Mouse (Mus musculus) hindbrain, embryonic 15.5 days (tissue): ENCODE measurements around the gene Rassf5. TPM values are rescaled to one million over a fixed set of nuclear protein-coding genes. Genes with fewer than 3 reads are reported as not detected.

Experiments
- ATAC-seq: fragments of 200-750 bp; cut with Nextera tagmentation; 2 replicates; pipeline ENCODE4 v1.8.0; 2017; ENCODE audit warnings: low read depth, moderate number of reproducible peaks, moderate TSS enrichment; ENCODE audit not compliant: low FRiP score
- H3K27ac ChIP-seq: fragments of 300-500 bp; sonication (generic); replicated peaks from 2 replicates; pipeline ENCODE4 v1.5.1; 2015; ENCODE audit warnings: mild to moderate bottlenecking, inconsistent platforms
- H3K27me3 ChIP-seq: fragments of 300-500 bp; sonication (generic); 2 replicates; pipeline ENCODE4 v1.6.1; 2015; ENCODE audit warnings: control low read depth, inconsistent platforms
- H3K36me3 ChIP-seq: fragments of 300-500 bp; sonication (generic); 2 replicates; pipeline ENCODE4 v1.6.1; 2015; ENCODE audit warnings: control low read depth, inconsistent platforms
- H3K4me1 ChIP-seq: fragments of 300-500 bp; sonication (generic); replicated peaks from 2 replicates; pipeline ENCODE4 v1.6.1; 2015; ENCODE audit warnings: control low read depth, inconsistent platforms
- H3K4me2 ChIP-seq: fragments of 300-500 bp; sonication (generic); 2 replicates; pipeline ENCODE4 v1.6.1; 2015; ENCODE audit warnings: moderate library complexity, mild to moderate bottlenecking, inconsistent platforms
- H3K4me3 ChIP-seq: fragments of 300-500 bp; sonication (generic); 2 replicates; pipeline ENCODE4 v1.5.1; 2015; ENCODE audit warnings: mild to moderate bottlenecking, inconsistent platforms
- H3K9ac ChIP-seq: fragments of 300-500 bp; sonication (generic); 2 replicates; pipeline ENCODE4 v1.6.1; 2015; ENCODE audit warnings: inconsistent platforms
- H3K9me3 ChIP-seq: fragments of 300-500 bp; sonication (generic); 2 replicates; pipeline ENCODE4 v1.6.1; 2016; ENCODE audit warnings: control low read depth, inconsistent platforms
- WGBS: fragments of 180-500 bp; shearing (Covaris S2); methylation state at CpG from one replicate; pipeline ENCODE4 v1.1.7; 2015; 5-methylcytosine and 5-hydroxymethylcytosine counted together
- polyA plus RNA-seq: library from polyadenylated mRNA; unstranded; fragments of >200 nt; fragmentation: Nextera tagmentation; extraction: Ambion mirVana; gene quantifications from 2 replicates; pipeline ENCODE4 v1.2.1, GENCODE M21; 2015

The Rassf5 gene
- polyA plus RNA-seq, 1 experiment from 2014 or later: 4.8 TPM

DNA sequence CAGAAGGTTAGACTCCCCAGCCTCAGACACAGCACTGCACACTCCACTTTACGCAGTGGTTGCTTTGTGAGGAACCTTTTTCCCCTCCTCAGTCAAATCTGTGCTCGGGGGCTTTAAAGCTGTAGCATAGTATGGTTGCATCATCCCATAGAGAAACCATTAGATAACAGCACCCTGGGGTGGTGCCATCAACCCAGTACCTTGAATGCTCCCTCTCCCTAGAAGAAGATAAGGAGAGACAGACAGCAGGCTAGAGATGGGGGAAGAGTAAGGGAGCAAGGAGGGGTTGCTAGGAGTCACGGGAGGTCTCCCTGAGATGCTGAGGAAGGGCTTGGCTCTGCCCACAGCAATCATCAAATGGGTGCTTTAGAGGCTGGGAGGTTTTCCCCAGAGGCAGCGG is 43.7 kb downstream of the Rassf5 start:
- no peak for ATAC-seq
- Histone ChIP-seq H3K9me3 (no peaks in the 10 kb centered on the region), H3K9ac (no peak overlapping the region), H3K27me3 (no peaks in the 10 kb centered on the region), H3K4me3 (no peak overlapping the region), H3K36me3 (no peaks in the 10 kb centered on the region), H3K4me2 (no peak overlapping the region), H3K27ac (no peak overlapping the region), H3K4me1 (no peaks in the 10 kb centered on the region)
- 88% methylated on average over 4 of the region's 4 CpGs for WGBS

- Histone ChIP-seq H3K4me3 (no peak overlapping the region), H3K27me3 (no peaks in the 10 kb centered on the region), H3K4me2 (no peak overlapping the region), H3K27ac (no peak overlapping the region), H3K9ac (no peak overlapping the region), H3K36me3 (no peaks in the 10 kb centered on the region), H3K4me1 (no peaks in the 10 kb centered on the region), H3K9me3 (no peaks in the 10 kb centered on the region)
- no peak for ATAC-seq
- 75% methylated on average over 10 of the region's 10 CpGs for WGBS
Observed at GRCm38 (mm10) chr1:131200588-131200987, 44.5 kb downstream of the Rassf5 start.

DNA sequence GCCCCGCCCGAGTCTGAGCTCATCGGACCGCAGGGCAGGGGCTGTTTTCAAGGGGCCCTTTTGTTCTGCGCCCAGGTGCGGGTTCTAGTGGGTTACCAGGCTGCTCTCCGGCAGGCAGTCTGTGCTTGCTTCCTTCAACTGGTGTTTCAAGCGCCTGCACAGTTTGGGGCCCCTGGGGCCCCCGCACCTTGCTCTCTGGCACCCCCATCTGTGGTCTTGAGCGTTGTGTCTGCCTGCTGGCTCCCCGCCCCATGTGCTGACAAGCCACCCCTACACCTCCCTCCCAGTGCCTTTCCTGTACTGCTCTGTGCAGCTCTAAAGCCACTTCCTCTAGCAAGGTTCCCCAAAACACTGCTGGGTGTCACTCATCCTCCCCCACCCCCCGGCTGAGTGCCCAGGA is 45.1 kb downstream of the Rassf5 start:
- H3K9me3 ChIP-seq: no peaks in the 10 kb centered on the region
- ATAC-seq: no peak
- H3K4me1 ChIP-seq: no peaks in the 10 kb centered on the region
- 62% methylated on average over 12 of the region's 12 CpGs for WGBS
- no peaks in the 10 kb centered on the region for H3K27me3 ChIP-seq
- no peak overlapping the region for H3K9ac ChIP-seq
- no peaks in the 10 kb centered on the region for H3K36me3 ChIP-seq
- H3K27ac ChIP-seq: no peak overlapping the region
- no peak overlapping the region for H3K4me2 ChIP-seq
- no peak overlapping the region for H3K4me3 ChIP-seq

DNA sequence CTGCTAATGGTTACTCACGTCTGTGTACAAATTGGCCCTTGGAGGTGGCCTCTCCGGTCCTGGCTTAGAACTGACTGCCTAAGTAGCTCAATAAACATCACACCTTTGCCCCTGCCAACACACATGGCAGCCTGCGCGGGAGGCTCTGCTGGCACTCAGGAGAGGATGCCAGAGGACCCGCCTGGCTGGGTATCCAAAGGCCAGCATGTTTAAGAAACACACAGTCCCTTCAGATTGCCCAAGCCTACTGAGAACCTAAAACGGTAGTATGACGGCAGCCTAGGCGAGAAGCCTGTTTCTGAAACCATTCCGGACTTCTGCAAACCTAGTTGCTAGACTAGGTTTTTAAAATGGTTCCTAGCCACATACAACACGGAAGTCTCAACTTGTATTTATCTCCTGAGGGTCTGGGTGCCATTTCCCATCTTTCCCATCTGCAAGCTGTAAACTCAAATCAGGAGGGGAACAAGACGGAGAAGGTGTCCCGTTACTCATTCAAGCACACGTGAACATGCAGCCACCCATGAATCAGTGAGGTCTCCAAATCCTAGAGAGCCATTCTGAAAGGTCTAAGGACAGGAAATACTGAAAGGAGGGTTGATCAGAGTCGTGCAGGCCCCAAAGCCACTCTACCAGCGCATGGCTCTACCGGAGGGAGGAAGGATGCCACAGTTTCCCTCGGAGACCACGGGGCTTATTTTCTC is 45.8 kb downstream of the Rassf5 start:
- Histone ChIP-seq H3K36me3 (no peaks in the 10 kb centered on the region), H3K9ac (no peak overlapping the region), H3K4me1 (no peaks in the 10 kb centered on the region), H3K27ac (no peak overlapping the region), H3K4me2 (no peak overlapping the region), H3K4me3 (no peak overlapping the region), H3K9me3 (no peaks in the 10 kb centered on the region), H3K27me3 (no peaks in the 10 kb centered on the region)
- ATAC-seq: no peak
- WGBS: 84% methylated on average over 18 of the region's 18 CpGs

- Histone ChIP-seq H3K36me3 (no peaks in the 10 kb centered on the region), H3K9me3 (no peaks in the 10 kb centered on the region), H3K4me1 (no peaks in the 10 kb centered on the region), H3K9ac (no peak overlapping the region), H3K4me3 (no peak overlapping the region), H3K27ac (no peak overlapping the region), H3K4me2 (no peak overlapping the region), H3K27me3 (no peaks in the 10 kb centered on the region)
- 75% methylated on average over 9 of the region's 9 CpGs for WGBS
- ATAC-seq: no peak
Observed at GRCm38 (mm10) chr1:131198417-131198960, 46.6 kb downstream of the Rassf5 start.

DNA sequence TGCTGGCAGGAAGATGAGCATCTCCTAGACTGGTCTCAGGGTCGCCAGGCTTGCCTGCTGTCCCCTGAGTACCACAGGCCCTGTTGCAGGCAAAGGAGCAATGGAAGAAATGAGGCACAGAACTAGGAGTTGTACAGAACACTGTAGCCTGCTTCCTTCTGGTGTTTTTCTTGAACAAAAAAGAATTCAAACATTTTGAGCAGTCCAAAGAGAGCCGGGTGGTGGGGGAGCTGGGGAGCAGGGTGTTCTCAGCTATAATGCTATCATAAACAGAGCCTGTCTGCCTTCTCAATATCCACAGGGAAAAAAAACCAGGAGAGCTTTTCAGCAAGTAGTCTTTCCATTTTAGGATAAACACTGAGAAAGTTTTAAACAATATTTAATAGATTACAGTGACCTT is 49.0 kb downstream of the Rassf5 start:
- Histone ChIP-seq H3K4me3 (no peak overlapping the region), H3K27me3 (no peaks in the 10 kb centered on the region), H3K36me3 (no peaks in the 10 kb centered on the region)

GRCm38 (mm10) chr1:131195653-131196052 is 49.4 kb downstream of the Rassf5 start:
- Histone ChIP-seq H3K9ac (no peak overlapping the region), H3K36me3 (no peaks in the 10 kb centered on the region), H3K27me3 (no peaks in the 10 kb centered on the region), H3K4me1 (no peaks in the 10 kb centered on the region), H3K9me3 (no peaks in the 10 kb centered on the region), H3K27ac (no peak overlapping the region), H3K4me3 (no peak overlapping the region), H3K4me2 (no peak overlapping the region)
- ATAC-seq: no peak
- 87% methylated on average over 7 of the region's 7 CpGs for WGBS

More for the DNA sequence above, 49.0 kb downstream of the Rassf5 start:
- no peak overlapping the region for H3K9ac ChIP-seq
- H3K9me3 ChIP-seq: no peaks in the 10 kb centered on the region
- H3K4me2 ChIP-seq: no peak overlapping the region
- no peak overlapping the region for H3K27ac ChIP-seq
- ATAC-seq: no peak
- no peaks in the 10 kb centered on the region for H3K4me1 ChIP-seq
- WGBS: 79% methylated on average over 2 of the region's 2 CpGs

GRCm38 (mm10) chr1:131193746-131194145 is 51.3 kb downstream of the Rassf5 start:
- no peak for ATAC-seq
- H3K4me3 ChIP-seq: no peak overlapping the region
- H3K9me3 ChIP-seq: no peaks in the 10 kb centered on the region
- H3K36me3 ChIP-seq: no peaks in the 10 kb centered on the region
- 65% methylated on average over 3 of the region's 3 CpGs for WGBS
- no peak overlapping the region for H3K27ac ChIP-seq
- H3K9ac ChIP-seq: no peak overlapping the region
- no peak overlapping the region for H3K4me2 ChIP-seq
- H3K27me3 ChIP-seq: no peaks in the 10 kb centered on the region
- no peaks in the 10 kb centered on the region for H3K4me1 ChIP-seq

DNA sequence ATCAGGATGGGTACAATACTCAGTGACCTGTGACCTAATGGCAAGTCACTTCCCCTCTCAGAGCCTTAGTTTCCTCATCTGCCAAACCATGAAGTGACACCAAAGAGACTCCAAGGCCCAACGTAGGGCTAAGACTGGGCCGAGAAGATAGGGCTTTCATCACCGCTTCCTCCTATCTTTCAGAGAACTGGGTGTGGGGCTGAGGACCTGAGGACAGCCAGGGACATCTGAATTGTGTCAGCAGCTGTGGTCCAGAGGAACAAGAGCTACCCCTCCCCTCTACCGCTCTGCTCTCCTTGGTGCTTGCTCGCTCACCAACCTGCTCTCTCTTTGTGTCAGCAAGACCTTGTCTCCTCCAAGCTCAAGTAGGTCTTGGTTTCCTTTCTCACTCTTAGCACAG is 56.4 kb downstream of the Rassf5 start:
- no peak for ATAC-seq
- WGBS: 92% methylated on average over 5 of the region's 5 CpGs
- H3K4me2 ChIP-seq: no peak overlapping the region
- H3K4me1 ChIP-seq: no peaks in the 10 kb centered on the region
- H3K36me3 ChIP-seq: no peaks in the 10 kb centered on the region
- H3K4me3 ChIP-seq: no peak overlapping the region
- H3K27ac ChIP-seq: no peak overlapping the region
- no peaks in the 10 kb centered on the region for H3K27me3 ChIP-seq
- H3K9me3 ChIP-seq: no peaks in the 10 kb centered on the region
- H3K9ac ChIP-seq: no peak overlapping the region

GRCm38 (mm10) chr1:131187856-131188255 is 57.2 kb downstream of the Rassf5 start:
- no peaks in the 10 kb centered on the region for H3K9me3 ChIP-seq
- no peaks in the 10 kb centered on the region for H3K27me3 ChIP-seq
- no peaks in the 10 kb centered on the region for H3K4me1 ChIP-seq
- no peak overlapping the region for H3K4me3 ChIP-seq
- no peaks in the 10 kb centered on the region for H3K36me3 ChIP-seq
- H3K27ac ChIP-seq: no peak overlapping the region
- H3K9ac ChIP-seq: no peak overlapping the region
- no peak for ATAC-seq
- H3K4me2 ChIP-seq: no peak overlapping the region
- 90% methylated on average over 5 of the region's 5 CpGs for WGBS

- 81% methylated on average over 6 of the region's 6 CpGs for WGBS
- Histone ChIP-seq H3K9me3 (no peaks in the 10 kb centered on the region), H3K9ac (no peak overlapping the region), H3K4me2 (no peak overlapping the region), H3K36me3 (no peaks in the 10 kb centered on the region), H3K4me3 (no peak overlapping the region), H3K27ac (no peak overlapping the region), H3K4me1 (no peaks in the 10 kb centered on the region), H3K27me3 (no peaks in the 10 kb centered on the region)
- ATAC-seq: no peak
Observed at GRCm38 (mm10) chr1:131186995-131187394, 58.1 kb downstream of the Rassf5 start.

GRCm38 (mm10) chr1:131185821-131186506 is 59.1 kb downstream of the Rassf5 start:
- Histone ChIP-seq H3K9ac (no peak overlapping the region), H3K27ac (no peak overlapping the region), H3K4me1 (no peaks in the 10 kb centered on the region), H3K27me3 (no peaks in the 10 kb centered on the region), H3K4me2 (no peak overlapping the region), H3K4me3 (no peak overlapping the region), H3K36me3 (no peaks in the 10 kb centered on the region; the same call in 1 of the 2 replicates), H3K9me3 (no peaks in the 10 kb centered on the region)
- WGBS: 91% methylated on average over 13 of the region's 13 CpGs
- ATAC-seq: no peak
